Mouse (Mus musculus) liver, embryonic 11.5 days (tissue): ENCODE results near the gene Cd276. TPM values are rescaled to one million over a fixed set of nuclear protein-coding genes. Genes with fewer than 3 reads are reported as not detected.

Experiments
- ATAC-seq: fragments of 200-750 bp; cut with Nextera tagmentation; replicated peaks from 2 replicates; pipeline ENCODE4 v1.8.0; 2017; ENCODE audit warnings: moderate number of reproducible peaks, mild to moderate bottlenecking, moderate TSS enrichment, moderate library complexity; ENCODE audit not compliant: low FRiP score
- DNase-seq: peaks from one replicate; pipeline ENCODE4 v3.0.0-alpha.2; 2017; ENCODE audit warnings: low spot score
- H3K27ac ChIP-seq: fragments of 300-500 bp; sonication (generic); 2 replicates; pipeline ENCODE4 v1.5.1; 2014; ENCODE audit warnings: mild to moderate bottlenecking, low read depth, low read length, control low read depth
- H3K27me3 ChIP-seq: fragments of 300-500 bp; sonication (generic); replicated peaks from 2 replicates; pipeline ENCODE4 v1.6.1; 2014; ENCODE audit warnings: low read length, mixed read lengths; ENCODE audit not compliant: control insufficient read depth, insufficient read depth
- H3K36me3 ChIP-seq: fragments of 300-500 bp; sonication (generic); 2 replicates; pipeline ENCODE4 v1.6.1; 2014; ENCODE audit warnings: mild to moderate bottlenecking, low read length, moderate library complexity, mixed read lengths; ENCODE audit not compliant: control insufficient read depth, insufficient read depth
- H3K4me1 ChIP-seq: fragments of 300-500 bp; sonication (generic); replicated peaks from 2 replicates; pipeline ENCODE4 v1.6.1; 2014; ENCODE audit warnings: low read length, mixed read lengths; ENCODE audit not compliant: control insufficient read depth, insufficient read depth
- H3K4me2 ChIP-seq: fragments of 300-500 bp; sonication (generic); 2 replicates; pipeline ENCODE4 v1.6.1; 2014; ENCODE audit warnings: mild to moderate bottlenecking, control low read depth, moderate library complexity
- H3K4me3 ChIP-seq: fragments of 300-500 bp; sonication (generic); 2 replicates; pipeline ENCODE4 v1.5.1; 2014; ENCODE audit warnings: low read depth, low read length, control low read depth
- H3K9ac ChIP-seq: fragments of 300-500 bp; sonication (generic); 2 replicates; pipeline ENCODE4 v1.6.1; 2014; ENCODE audit warnings: low read depth, low read length, control low read depth
- H3K9me3 ChIP-seq: fragments of 300-500 bp; sonication (generic); 2 replicates; pipeline ENCODE4 v1.6.1; 2016; ENCODE audit warnings: low read length, inconsistent platforms, mixed read lengths; ENCODE audit not compliant: control insufficient read depth
- WGBS: fragments of 180-500 bp; shearing (Covaris S2); extraction: QIAGEN DNeasy Blood & Tissue Kit; methylation state at CpG from one replicate; pipeline ENCODE4 v1.1.7; 2014; 5-methylcytosine and 5-hydroxymethylcytosine counted together
- polyA plus RNA-seq: library from polyadenylated mRNA; unstranded; fragments of >200 nt; fragmentation: Nextera tagmentation; extraction: Ambion mirVana; gene quantifications from 2 replicates; pipeline ENCODE4 v1.2.1, GENCODE M21; 2014

Cd276 gene
- polyA plus RNA-seq, 1 experiment from 2014 or later: 14.9 TPM

DNA sequence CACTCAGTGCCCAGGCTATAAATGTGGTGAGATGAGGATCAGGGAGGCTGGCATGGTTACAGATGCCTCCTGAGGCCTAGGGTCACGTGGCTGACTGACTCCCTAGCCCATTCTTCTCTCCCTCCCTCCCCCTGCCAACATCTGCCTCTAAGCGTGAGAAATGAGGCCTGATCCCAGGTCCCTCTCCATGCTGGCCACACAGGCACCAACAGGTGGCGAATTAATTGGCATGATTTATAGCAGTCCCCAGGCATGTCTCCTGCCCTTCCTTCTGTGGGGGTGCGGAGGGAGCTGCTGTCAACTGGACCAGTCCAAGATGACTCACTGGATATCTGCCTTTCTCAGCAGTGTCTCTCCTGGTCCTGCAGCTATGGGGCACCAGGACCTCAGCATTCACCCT lies 27.4 kb downstream of the Cd276 start:
- Histone ChIP-seq H3K4me2 (no peak overlapping the region), H3K27ac (no peak overlapping the region), H3K36me3 (no peaks in the 10 kb centered on the region; the same call in 1 of the 2 replicates), H3K4me1 (no peaks in the 10 kb centered on the region), H3K4me3 (no peak overlapping the region), H3K27me3 (no peaks in the 10 kb centered on the region), H3K9ac (no peak overlapping the region), H3K9me3 (no peaks in the 10 kb centered on the region)
- DNase-seq (no peak), ATAC-seq (no peak)
- WGBS: 73% methylated on average over 4 of the region's 4 CpGs

DNA sequence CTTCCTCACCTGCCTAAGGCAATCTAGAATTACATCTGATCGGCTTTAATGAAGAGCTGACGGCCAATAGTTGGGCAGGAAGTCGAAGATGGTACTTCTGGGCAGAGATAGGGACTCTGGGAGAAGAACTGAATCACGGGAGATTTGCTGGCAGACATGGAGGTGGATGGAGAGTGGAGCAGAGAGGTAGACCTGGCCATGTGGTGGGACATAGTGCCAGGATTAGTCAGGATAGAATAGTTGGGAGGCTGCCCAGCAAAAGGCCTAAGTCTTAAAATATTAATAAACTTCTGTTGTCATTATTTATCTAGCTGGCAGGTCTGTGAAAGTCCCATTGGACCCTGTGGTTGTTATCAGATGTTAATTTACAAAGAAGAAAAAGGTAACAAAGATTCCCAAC lies 30.1 kb downstream of the Cd276 start:
- no peaks in the 10 kb centered on the region; the same call in 1 of the 2 replicates for H3K36me3 ChIP-seq
- 83% methylated on average over 4 of the region's 4 CpGs for WGBS
- no peak for ATAC-seq

DNA sequence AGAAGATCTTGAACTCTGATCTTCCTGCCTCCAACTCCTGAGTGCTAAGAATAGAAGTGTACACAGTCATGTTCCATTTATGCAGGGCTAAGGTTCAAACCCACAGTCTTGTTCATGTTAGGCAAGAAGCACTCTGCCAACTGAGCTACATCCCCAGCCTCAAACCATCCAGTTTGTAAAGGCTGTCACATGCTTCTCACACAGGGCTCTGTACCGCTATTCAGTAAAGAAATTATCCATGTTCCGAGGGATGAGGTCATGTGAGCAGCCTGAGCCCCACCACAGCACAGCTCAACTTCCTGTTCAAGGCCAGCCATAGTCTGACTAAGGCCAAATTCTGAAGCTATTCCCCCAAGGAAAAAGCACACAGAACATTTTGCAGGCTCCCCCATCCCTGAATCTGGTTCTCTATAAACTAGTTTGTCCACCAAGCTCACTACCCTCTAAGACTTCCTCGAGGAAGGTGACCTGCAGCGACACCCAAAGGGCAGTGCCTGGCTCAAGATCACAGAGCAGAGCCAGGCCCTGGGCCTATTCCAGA lies 33.3 kb downstream of the Cd276 start:
- 44% methylated on average over 4 of the region's 4 CpGs for WGBS
- no peaks in the 10 kb centered on the region for H3K36me3 ChIP-seq
- peaks cover 3% of the 10 kb centered on the region; the same call in 1 of the 2 replicates for H3K4me1 ChIP-seq
- H3K4me3 ChIP-seq: no peak overlapping the region
- H3K4me2 ChIP-seq: no peak overlapping the region
- H3K9ac ChIP-seq: no peak overlapping the region
- no peaks in the 10 kb centered on the region for H3K27me3 ChIP-seq
- H3K27ac ChIP-seq: no peak overlapping the region
- ATAC-seq (no peak), DNase-seq (no peak)
- H3K9me3 ChIP-seq: no peaks in the 10 kb centered on the region

More for the DNA sequence above, 30.1 kb downstream of the Cd276 start:
- Histone ChIP-seq H3K9me3 (no peaks in the 10 kb centered on the region), H3K27me3 (no peaks in the 10 kb centered on the region), H3K9ac (no peak overlapping the region), H3K4me1 (peaks cover 3% of the 10 kb centered on the region; the same call in 1 of the 2 replicates), H3K4me3 (no peak overlapping the region), H3K27ac (no peak overlapping the region), H3K4me2 (no peak overlapping the region)
- DNase-seq: no peak

DNA sequence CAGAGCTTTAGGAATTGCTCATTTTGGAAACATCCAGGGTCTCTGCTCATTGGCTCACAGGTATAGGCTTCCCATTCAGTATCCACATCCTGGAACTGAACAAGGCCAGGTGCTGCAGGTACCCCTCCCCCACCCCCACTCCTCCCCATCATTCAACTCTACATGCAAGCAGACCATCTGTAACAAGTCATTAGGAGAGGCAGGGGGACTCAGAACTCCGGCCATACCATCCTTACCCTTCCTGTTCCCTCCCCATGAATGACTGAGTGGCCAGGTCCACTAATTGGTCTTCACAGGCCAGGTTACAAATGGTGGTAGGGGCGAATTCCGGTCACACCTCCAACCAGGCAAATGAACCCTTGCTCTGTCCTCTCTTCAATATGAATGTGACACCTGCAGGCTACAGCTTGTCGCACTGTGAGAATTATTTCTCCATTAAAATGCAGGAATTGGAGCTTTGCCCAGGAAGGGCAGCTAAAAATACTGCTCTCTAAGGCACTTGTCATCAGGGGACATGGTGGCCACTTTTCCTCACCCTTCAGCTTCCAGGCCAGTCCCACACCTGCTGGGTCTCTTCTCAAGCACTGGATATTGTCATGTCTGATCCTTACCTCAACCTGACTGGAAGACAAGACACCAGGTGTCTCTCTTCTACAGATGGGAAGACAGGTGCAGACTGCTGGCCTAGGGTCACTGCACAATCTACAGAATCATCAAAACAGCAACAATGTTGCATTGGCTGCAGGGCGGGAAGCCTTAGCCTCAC lies 34.2 kb downstream of the Cd276 start:
- H3K36me3 ChIP-seq: no peaks in the 10 kb centered on the region
- no peak overlapping the region for H3K4me2 ChIP-seq
- no peak overlapping the region for H3K9ac ChIP-seq
- H3K4me1 ChIP-seq: peaks cover 3% of the 10 kb centered on the region; the same call in 1 of the 2 replicates
- no peaks in the 10 kb centered on the region for H3K27me3 ChIP-seq
- 80% methylated on average over 5 of the region's 5 CpGs for WGBS
- DNase-seq: no peak
- ATAC-seq: no peak
- no peaks in the 10 kb centered on the region for H3K9me3 ChIP-seq
- no peak overlapping the region for H3K4me3 ChIP-seq
- H3K27ac ChIP-seq: no peak overlapping the region

DNA sequence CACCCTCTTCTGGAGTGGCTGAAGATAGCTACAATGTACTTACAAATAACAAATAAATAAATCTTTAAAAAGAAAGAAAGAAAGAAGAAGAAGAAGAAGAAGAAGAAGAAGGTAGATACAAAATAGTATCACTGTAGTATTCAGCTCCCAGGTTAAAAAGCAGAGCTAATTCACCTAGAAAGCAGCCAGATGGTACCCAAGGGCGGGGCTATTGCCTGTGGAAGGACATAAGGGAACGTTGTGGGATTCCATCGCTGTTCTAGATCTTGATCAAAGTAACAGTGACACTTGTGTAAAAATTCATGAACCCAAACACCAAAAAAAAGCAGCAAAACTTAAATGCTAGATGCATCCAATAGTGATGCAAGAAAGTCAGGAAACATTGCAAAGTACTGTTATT lies 35.3 kb downstream of the Cd276 start:
- no peak for DNase-seq

DNA sequence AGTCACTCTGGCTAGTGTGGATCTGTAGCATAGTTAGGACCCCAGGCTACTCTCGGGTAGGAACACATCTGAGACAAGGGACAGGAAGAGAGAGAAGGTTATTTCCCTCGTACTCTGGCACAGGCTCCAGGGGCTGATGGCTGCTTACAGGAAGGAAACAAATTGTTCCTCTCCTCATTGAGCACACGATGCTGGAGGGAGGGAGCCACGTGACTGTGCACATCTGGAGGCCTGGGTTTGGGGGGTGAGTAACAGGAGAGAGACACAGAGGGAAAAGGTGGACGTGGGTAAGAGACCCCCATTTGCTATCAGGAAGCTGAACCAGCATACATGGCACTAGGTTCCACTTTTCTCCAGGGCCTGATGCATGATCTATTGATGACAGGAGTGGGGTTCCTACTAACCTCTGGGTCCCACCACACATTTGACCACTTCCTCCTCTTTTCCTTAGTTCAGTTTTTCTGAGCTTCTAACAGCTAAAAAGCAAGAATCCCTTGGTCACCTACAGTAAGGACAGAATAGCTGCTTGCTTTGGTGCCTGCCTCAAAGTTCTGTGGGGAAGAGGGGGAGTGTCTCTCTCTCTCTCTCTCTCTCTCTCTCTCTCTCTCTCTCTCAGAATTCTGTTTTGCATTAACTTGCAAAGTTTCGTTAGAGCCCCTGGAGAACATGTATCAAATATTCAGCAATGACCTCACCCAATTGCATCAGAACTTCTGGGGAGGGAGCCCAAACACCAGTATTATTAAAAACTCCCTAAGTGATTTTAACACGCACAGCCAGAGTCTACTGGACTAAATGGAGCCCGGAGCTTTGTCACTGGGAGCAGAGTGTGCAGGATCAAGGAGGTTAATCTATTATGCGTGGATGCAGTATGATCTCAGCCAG lies 37.1 kb downstream of the Cd276 start:
- no peaks in the 10 kb centered on the region for H3K9me3 ChIP-seq
- DNase-seq (no peak), ATAC-seq (no peak)
- H3K36me3 ChIP-seq: no peaks in the 10 kb centered on the region
- no peak overlapping the region for H3K9ac ChIP-seq
- H3K27ac ChIP-seq: no peak overlapping the region
- WGBS: 38% methylated on average over 9 of the region's 9 CpGs
- H3K4me1 ChIP-seq: peaks cover 3% of the 10 kb centered on the region; the same call in 1 of the 2 replicates
- no peak overlapping the region for H3K4me3 ChIP-seq
- no peaks in the 10 kb centered on the region for H3K27me3 ChIP-seq
- H3K4me2 ChIP-seq: no peak overlapping the region

More for the DNA sequence above, 35.3 kb downstream of the Cd276 start:
- ATAC-seq: no peak
- H3K36me3 ChIP-seq: no peaks in the 10 kb centered on the region
- H3K9me3 ChIP-seq: no peaks in the 10 kb centered on the region
- WGBS: 71% methylated on average over 3 of the region's 3 CpGs
- no peak overlapping the region for H3K4me3 ChIP-seq
- no peak overlapping the region for H3K4me2 ChIP-seq
- H3K4me1 ChIP-seq: peaks cover 3% of the 10 kb centered on the region; the same call in 1 of the 2 replicates
- H3K27me3 ChIP-seq: no peaks in the 10 kb centered on the region
- H3K27ac ChIP-seq: no peak overlapping the region
- H3K9ac ChIP-seq: no peak overlapping the region

DNA sequence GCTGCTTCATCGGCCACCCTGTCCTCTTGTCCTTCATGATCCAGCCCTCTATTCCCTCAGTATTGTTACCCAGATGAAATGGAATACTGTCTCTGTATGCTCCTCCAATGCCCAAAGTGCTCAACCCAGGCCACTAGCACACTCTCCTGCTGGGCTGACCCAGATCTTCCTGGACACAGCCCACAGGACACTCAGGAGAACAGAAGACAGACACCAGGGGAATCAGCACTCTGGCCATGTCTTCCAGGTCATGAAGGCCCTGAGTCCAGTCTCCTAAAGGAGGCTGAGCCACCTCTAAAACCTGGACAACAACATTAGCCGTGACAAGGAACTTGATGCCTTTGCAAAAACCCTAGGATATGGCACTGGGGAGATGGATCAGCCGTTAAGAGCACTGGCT lies 38.8 kb downstream of the Cd276 start:
- H3K9ac ChIP-seq: no peak overlapping the region
- ATAC-seq: no peak
- no peak overlapping the region for H3K27ac ChIP-seq
- no peaks in the 10 kb centered on the region for H3K9me3 ChIP-seq
- WGBS: 74% methylated on average over 3 of the region's 3 CpGs
- DNase-seq: no peak
- H3K4me3 ChIP-seq: no peak overlapping the region
- H3K27me3 ChIP-seq: no peaks in the 10 kb centered on the region
- peaks cover 1% of the 10 kb centered on the region; the same call in 1 of the 2 replicates for H3K4me1 ChIP-seq
- no peak overlapping the region for H3K4me2 ChIP-seq
- no peaks in the 10 kb centered on the region for H3K36me3 ChIP-seq

DNA sequence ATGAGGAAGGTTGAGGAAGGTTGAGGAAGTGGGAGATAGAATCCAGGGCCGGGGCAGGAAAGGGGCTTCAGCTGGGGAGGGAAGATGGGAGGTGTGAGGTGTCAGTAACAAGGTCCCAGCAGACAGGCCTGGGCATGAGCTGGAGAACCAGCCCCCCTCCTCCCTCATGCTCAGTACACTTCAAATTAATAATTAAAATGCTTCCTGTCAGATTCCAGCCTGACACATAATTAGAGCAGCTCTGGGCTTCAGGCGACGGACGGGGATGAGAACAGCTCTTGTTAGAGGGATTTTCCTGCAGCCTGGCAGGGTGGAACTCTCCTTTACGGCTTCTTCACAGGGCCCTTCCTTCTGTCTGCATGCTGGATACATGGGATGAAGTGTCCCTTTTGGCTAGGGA lies 41.5 kb downstream of the Cd276 start:
- no peak overlapping the region for H3K4me2 ChIP-seq
- no peaks in the 10 kb centered on the region for H3K9me3 ChIP-seq
- H3K4me1 ChIP-seq: no peaks in the 10 kb centered on the region
- DNase-seq (no peak), ATAC-seq (no peak)
- H3K9ac ChIP-seq: no peak overlapping the region
- H3K27ac ChIP-seq: no peak overlapping the region
- H3K4me3 ChIP-seq: no peak overlapping the region
- 59% methylated on average over 5 of the region's 5 CpGs for WGBS
- H3K27me3 ChIP-seq: no peaks in the 10 kb centered on the region
- no peaks in the 10 kb centered on the region for H3K36me3 ChIP-seq
